Mouse (Mus musculus) erythroid progenitor cell, adult 5-6 weeks (primary cell): ENCODE data around the gene Usp46. TPM values are rescaled to one million over a fixed set of nuclear protein-coding genes. Genes with fewer than 3 reads are reported as not detected.

Experiments used
- ATAC-seq: replicated peaks from 2 replicates; pipeline ENCODE4 v1.8.0; 2016; ENCODE audit warnings: moderate number of reproducible peaks, mild to moderate bottlenecking, moderate TSS enrichment, inconsistent platforms; ENCODE audit not compliant: poor library complexity, low FRiP score, severe bottlenecking
- total RNA-seq, 2 experiments: library from RNA; stranded (forward) in 1 of 2; stranded (reverse) in 1 of 2; fragments of 150-400 nt in 1 of 2; fragments of 186-747, 209-891 nt in 1 of 2; gene quantifications; 2 replicates each; pipeline versions ENCODE4 v1.2.3 to v1.2.4; 2015 to 2017; ENCODE audit warnings: low replicate concordance in 2 of 2

The Usp46 gene
- total RNA-seq, 2 experiments from 2014 or later: 73.0 to 141 TPM

- ATAC-seq: no peak
Measured at GRCm38 (mm10) chr5:74034177-74034576, 34.1 kb downstream of the Usp46 start.

DNA sequence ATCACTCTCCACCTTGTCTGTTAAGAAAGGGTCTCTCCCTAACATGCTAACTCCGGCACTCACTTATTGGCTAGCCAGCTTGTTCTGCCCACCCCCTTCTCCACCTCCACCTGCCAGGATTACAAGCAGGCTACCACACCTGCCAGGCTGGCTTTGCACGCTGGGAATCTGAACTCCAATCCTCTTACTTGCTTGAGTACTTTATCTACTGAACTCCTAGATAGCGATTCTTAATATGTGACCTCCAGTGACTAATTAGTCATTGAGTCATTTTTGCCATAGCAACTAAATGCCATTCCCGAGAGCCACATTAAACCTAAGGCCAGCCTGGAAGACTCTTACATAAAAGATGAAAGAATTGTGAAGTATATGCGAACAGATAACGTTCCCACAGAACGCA, 38.4 kb downstream of the Usp46 start:
- ATAC-seq: no peak

DNA sequence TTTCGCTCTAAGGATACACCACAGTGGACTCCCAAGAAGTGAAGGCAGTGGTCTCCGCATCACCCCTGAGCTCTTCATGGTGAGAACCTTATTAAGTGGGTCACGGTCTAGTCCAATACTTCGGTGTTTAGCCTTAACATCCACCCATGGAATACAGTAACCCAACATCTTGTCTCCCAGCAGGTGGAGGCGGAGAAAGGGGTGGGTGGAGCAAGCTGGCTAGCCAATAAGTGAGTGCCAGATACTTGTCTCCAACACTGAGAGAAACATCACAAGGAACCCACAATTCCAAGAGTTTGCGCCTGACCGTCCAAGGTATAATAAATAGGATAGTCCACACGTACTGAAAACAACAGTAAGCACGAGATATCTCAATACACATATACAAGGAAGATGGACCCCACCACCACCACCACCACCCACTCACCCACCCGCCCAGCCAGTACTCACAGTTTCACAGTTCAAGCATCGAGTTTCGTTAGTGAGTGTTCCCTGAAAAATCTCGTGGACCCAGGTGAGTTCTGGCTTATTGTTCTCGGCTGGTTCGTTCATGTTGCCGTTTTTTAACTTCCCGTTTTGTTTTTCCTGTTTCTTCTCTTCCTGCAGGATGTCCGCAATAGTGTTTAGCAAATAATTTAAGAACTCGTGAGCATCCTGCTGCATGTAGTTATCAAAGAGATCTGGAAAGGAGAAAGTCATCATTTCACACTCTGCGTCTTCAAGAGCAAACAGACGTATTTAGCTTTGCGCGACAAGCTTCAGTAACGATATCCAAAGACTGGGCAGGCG, 39.3 kb downstream of the Usp46 start:
- no peak for ATAC-seq

- ATAC-seq: no peak
Measured at GRCm38 (mm10) chr5:74028221-74028620, 40.0 kb downstream of the Usp46 start.

DNA sequence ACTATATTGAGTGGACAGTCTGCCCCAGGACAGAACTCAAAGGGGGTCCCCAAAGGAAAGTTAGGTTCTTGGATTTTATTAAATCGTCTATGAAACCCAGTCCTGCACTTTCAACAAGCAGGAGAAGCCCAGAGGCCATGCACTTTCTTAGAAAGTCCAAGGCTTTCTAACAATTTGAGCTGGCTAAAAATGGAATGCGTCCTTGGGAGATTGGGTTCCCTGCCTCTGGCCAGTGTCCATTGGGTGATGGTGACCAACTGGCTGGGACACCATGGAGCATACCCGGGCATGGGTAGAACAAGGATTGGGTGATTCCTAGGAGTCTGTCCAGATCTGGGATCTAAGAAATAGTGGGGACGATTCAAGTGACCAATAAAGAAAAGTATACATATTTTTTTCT, 47.7 kb downstream of the Usp46 start:
- no peak for ATAC-seq

DNA sequence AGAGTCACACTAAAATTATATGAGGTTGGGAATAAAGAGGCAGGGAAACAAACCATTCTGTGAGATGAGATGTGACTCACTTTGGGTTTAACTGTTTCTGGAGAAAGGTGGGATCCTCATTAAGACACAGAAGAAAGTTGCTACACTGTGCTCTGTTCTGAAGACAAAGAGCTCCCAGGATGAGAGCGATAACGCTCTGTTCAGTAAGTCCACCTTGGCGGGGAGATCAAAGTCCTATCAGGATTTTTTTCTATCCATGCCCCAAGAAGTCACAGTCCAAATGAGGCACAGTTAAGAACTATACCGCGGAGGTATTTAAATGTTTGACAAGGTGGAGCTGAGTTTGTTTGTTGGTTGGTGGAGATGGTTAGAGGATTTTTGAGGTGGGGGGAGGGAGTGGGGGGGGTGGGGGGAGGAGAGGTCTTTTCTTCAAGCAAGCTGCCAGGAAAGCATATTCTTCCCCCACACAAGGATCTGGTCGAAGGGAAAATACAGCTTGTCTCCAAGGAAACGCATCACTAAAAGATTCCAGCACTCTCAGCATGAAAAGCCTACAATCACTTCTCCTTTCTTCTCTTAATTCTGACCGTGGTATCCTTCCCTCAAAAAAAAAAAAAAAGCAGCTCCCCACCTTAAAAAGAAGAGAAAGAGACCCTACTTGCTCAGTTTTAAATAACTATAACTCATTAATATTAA, 49.2 kb downstream of the Usp46 start:
- ATAC-seq: no peak

DNA sequence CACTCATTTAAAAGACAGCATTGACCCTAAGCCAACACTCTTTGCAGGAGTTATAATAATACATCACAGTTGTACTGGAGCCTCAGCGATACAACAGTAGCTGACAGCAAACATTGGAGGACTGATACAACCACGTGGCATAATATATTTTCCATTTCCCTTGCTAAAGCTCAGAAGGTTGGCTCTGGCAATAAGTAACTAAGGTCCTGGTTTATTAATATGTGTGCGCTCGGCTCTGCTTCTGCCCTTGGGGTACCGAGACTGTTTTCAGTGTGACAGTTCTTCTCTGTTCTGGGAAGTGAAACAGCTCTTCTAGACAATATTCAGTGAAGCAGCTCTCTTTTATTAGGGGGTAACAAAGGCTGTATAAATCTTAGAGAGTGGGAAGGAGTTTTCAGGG, 50.7 kb downstream of the Usp46 start:
- no peak for ATAC-seq

DNA sequence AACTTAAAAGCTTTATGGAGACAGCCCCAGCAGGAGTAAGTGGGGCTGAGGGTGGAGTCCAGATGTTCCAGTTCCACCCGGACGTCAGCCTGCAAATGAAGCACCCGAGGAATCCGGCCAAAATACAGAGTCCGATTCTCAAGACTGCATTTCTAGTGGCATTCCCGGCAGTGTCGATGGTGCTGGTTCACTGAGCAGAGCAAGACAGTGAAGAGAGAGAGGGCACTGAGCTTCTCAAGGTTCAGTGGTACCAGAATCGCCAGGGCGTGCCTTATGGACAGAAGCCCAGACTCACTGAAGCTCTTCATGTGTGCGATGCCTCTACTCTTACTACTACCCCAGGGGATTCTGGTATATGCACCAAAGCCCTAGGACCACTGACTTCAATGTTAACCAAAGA, 56.6 kb downstream of the Usp46 start:
- no peak for ATAC-seq

GRCm38 (mm10) chr5:74007492-74008070, 60.6 kb downstream of the Usp46 start:
- no peak for ATAC-seq

DNA sequence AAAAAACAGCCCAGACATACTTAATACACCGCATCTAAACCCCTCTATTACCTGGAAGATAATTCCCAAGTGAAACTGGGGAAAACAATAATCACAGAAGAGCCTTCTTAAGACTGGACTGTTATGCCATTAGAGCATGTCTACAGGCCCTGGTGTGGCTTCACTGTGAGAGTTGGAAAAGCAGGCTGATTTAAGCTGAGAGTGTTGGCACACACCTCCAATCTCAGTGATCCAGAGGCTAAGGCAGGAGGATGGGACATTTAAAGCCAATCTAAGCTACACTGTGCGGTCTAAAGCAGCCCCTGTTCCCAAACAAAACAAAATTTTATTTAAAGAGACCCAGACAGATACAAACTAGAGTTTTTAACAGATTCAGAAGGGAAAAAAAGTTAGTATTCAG, 62.3 kb downstream of the Usp46 start:
- ATAC-seq: no peak

GRCm38 (mm10) chr5:74001743-74002142, 66.5 kb downstream of the Usp46 start:
- no peak for ATAC-seq

DNA sequence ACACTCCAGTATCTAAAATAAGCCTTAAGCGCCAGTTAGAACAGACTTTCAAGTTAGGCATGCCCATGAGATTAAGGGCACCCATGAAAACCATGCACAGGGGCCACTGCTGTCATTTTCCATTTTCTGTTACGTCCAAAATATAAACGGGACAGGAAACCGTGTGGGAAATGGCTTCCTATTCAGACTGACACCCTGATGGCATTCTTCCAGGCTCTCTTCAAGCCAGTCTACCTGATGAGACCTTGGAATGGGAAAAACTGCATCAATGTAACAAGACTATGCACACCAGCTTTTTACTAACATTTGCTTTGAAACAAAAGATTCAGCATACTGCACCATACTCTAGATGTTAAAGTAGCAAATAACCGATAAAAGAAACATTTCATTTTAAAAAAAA, 69.3 kb downstream of the Usp46 start:
- ATAC-seq: no peak

DNA sequence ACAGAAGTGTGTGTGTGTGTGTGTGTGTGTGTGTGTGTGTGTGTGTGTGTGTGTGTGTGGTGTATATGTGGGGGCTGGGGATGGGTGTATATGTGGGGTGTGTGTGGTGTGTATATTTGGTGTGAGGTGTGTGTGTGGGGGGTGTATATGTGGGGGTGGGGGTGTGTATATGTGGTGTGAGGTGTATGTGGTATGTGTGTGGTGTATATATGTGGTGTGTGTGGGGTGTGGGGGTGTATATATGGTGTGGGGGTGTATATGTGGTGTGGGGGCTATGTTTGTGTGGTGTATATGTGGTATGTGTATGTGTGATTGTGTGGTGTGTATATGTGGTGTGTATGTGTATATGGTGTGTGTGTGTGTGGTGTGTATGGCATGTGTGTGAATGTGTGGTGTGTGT, 73.4 kb downstream of the Usp46 start:
- ATAC-seq: no peak

GRCm38 (mm10) chr5:73993538-73993937, 74.7 kb downstream of the Usp46 start:
- ATAC-seq: no peak

GRCm38 (mm10) chr5:73992321-73992720, 75.9 kb downstream of the Usp46 start:
- no peak for ATAC-seq

GRCm38 (mm10) chr5:73989532-73989931, 78.7 kb downstream of the Usp46 start:
- no peak for ATAC-seq

- ATAC-seq: no peak
Measured at GRCm38 (mm10) chr5:73987777-73988560, 80.3 kb downstream of the Usp46 start.

DNA sequence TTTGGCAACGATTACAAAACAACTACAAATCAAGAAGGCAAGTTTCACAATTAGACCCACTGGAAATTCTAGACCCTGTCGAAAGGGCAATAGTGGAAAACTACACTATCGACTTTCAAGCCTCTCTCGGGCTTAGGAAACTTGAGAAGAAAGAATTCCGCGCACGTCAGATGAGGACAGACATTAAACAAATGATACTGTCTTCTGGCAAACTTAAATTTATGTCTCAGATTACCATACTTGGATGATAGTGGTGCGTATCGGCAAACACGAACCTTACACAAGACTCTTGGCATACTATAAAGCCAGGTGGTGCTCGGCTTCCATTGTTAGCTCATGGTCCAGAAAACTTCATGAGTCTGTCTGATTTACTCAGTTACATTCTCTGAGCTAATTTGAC, 90.8 kb downstream of the Usp46 start:
- no peak for ATAC-seq

DNA sequence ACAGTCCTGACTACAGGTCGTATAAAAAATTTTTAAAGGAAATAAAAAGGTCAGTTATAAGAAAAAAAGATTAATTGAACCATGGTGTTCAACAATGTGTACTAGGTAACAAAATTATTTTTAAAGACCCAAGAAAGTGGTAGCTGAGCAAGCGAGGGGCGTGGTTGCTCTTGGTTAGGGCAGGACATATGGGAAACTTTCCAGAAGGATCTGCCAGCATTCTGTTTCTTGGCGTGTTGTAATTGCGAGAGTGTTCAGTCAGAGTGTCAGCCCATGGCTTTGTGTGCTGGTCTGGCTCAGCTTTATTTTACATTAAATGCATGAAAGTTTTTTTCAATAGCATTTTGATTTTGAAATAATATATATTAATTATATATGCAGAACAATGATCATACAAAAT, 96.5 kb downstream of the Usp46 start:
- no peak for ATAC-seq

DNA sequence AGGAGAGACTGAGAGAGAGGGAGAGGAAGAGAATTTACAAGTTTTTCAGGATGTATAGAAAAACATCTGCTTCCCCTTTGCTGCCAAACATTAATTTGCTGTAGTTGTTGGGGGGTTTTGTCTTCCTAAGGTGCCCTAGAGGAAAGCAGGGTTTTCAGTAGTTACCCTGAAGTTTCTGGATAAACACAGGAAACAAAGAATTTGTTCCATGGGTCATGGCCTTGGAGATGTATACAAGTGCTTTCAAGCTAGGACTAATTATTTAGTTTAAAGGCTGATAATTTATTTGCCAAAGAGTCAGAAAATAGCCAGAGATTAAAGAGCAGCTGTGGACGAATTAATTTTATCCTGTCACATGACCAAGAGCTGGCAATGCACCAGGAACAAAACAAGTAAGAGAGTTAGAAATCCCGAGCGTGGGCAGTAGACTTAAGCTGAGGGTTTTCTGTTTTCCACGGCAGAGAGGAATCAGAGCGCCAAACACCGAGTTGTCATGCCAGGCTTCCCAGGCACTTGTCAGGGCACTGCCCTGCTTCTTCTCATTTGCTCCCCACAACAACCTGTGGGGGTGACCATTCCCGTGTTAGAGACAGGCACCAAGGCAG, 98.1 kb downstream of the Usp46 start:
- ATAC-seq: no peak
